Mouse (Mus musculus) heart, adult 2 months (tissue): ENCODE results near the gene Taar2.

ENCODE experiments used
- CTCF ChIP-seq: fragments of 200-600 bp; IDR thresholded peaks from 2 replicates; pipeline ENCODE4 v1.8.1; 2022; ENCODE audit warnings: antibody characterized with exemption, mild to moderate bottlenecking, moderate library complexity
- POLR2A ChIP-seq: fragments of 200-500 bp; IDR thresholded peaks from 2 replicates; pipeline ENCODE4 v1.6.1; 2011; ENCODE audit warnings: mild to moderate bottlenecking, low read depth, low read length, control low read depth; ENCODE audit not compliant: insufficient read depth

- TF ChIP-seq POLR2A (no peak), CTCF (no peak)
Measured at GRCm38 (mm10) chr10:23959071-23959470, 20.7 kb downstream of the Taar2 start.
